Comparison of ENCODE assay signal across 21 mouse cellular contexts in the genomic region with DNA sequence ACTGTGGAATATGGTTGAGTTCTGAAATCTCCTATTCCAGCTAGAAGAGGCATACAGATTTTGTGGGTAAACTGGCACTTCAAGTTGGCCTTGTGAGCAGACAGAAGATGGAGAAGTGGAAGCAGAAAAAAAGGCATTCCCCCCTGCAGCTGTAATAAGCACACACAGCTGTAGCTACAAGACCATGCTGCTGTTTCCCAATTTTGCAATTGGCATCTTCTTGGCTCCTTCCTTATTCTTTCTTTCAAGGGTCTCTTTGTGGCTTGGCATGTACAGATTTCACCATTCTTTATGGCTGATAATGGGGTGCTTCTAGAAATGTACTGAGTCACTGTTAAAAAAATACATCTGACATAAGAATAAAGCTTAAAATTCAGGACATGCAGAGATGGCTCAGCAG. TPM values are rescaled to one million over a fixed set of nuclear protein-coding genes. Genes with fewer than 3 reads are reported as not detected.
"Had no signal": no experiment of that assay in that cellular context is flagged by ENCODE, and none has a peak within 500 bp of the region (broad histone marks: within the 10 kb centered on the region; RNA-seq: fewer than 3 reads in every experiment).

No protein-coding gene starts in this region.

- H3K4me1 ChIP-seq: midbrain, embryonic 12.5 days had no signal

- H3K9me3 ChIP-seq: limb, embryonic 12.5 days; liver, embryonic 13.5 days; midbrain, embryonic 12.5 days had no signal

- H3K4me3 ChIP-seq: limb, embryonic 12.5 days; liver, embryonic 13.5 days; midbrain, embryonic 12.5 days had no signal

- H3K27me3 ChIP-seq: limb, embryonic 12.5 days; liver, embryonic 13.5 days; midbrain, embryonic 12.5 days had no signal

- DNase-seq: kidney, adult 8-10 months; kidney, postnatal 25 days; layer of hippocampus, postnatal 36 days; liver; liver, embryonic 13.5 days; liver, postnatal 0 days; lung, postnatal 10 days; right cerebral cortex, postnatal 25 days; thymus, postnatal 36 days had no signal

- H3K36me3 ChIP-seq: limb, embryonic 12.5 days; liver, embryonic 13.5 days; midbrain, embryonic 12.5 days had no signal

RNA-seq across cellular contexts. Expression of gene Gm813, which starts 0.6 kb away (rescaled TPM):
- total RNA-seq: layer of hippocampus, postnatal 36 days; left cerebral cortex, adult 8-10 months; left cerebral cortex, postnatal 25 days; megakaryocyte-erythroid progenitor cell, adult 5-6 weeks had no signal
- polyA plus RNA-seq: intestine, postnatal 0 days; kidney, embryonic 16.5 days; limb, embryonic 12.5 days; liver, embryonic 13.5 days; liver, postnatal 0 days; midbrain, embryonic 12.5 days; midbrain, embryonic 16.5 days; neural tube, embryonic 14.5 days; small intestine, adult 2 months; stomach, embryonic 16.5 days; thymus, postnatal 0 days had no signal

RNA-seq across cellular contexts. Expression of gene E330017A01Rik, which starts 21.2 kb away (rescaled TPM):
- total RNA-seq: layer of hippocampus, postnatal 36 days; left cerebral cortex, adult 8-10 months; left cerebral cortex, postnatal 25 days; megakaryocyte-erythroid progenitor cell, adult 5-6 weeks had no signal
- polyA plus RNA-seq: intestine, postnatal 0 days; kidney, embryonic 16.5 days; limb, embryonic 12.5 days; liver, embryonic 13.5 days; liver, postnatal 0 days; midbrain, embryonic 12.5 days; midbrain, embryonic 16.5 days; neural tube, embryonic 14.5 days; small intestine, adult 2 months; stomach, embryonic 16.5 days; thymus, postnatal 0 days had no signal
